Mouse (Mus musculus) liver, adult 2 months (tissue): ENCODE measurements around the gene Traf2.

ENCODE experiments used
- CTCF ChIP-seq: fragments of 200-500 bp; IDR thresholded peaks from 2 replicates; pipeline ENCODE4 v1.5.1; 2011; ENCODE audit warnings: low read depth, low read length, control low read depth
- POLR2A ChIP-seq: fragments of 200-500 bp; IDR thresholded peaks from 2 replicates; pipeline ENCODE4 v1.6.1; 2011; ENCODE audit warnings: low read length, control low read depth; ENCODE audit not compliant: insufficient read depth; ENCODE audit errors: extremely low read depth

GRCm38 (mm10) chr2:25541644-25542367, 4.9 kb downstream of the Traf2 start:
- TF ChIP-seq CTCF (no peak), POLR2A (no peak)
